In genomic region chr1:152739374-152739773, GRCm38 (mm10) we compare ENCODE assay signal across 28 mouse cellular contexts. TPM values are rescaled to one million over a fixed set of nuclear protein-coding genes. Genes with fewer than 3 reads are reported as not detected.
"Had no signal": no experiment of that assay in that cellular context is flagged by ENCODE, and none has a peak within 500 bp of the region (broad histone marks: within the 10 kb centered on the region; RNA-seq: fewer than 3 reads in every experiment).

No protein-coding gene starts in this region.

- H3K4me1 ChIP-seq: midbrain, embryonic 10.5 days; midbrain, embryonic 12.5 days; neural tube, embryonic 13.5 days; neural tube, embryonic 15.5 days had no signal

- H3K9me3 ChIP-seq: lung, embryonic 15.5 days; midbrain, embryonic 10.5 days; midbrain, embryonic 12.5 days; neural tube, embryonic 13.5 days; neural tube, embryonic 15.5 days had no signal

- H3K4me2 ChIP-seq: lung, embryonic 15.5 days; midbrain, embryonic 12.5 days; neural tube, embryonic 13.5 days; neural tube, embryonic 15.5 days had no signal

- H3K4me3 ChIP-seq: lung, embryonic 15.5 days; midbrain, embryonic 10.5 days; midbrain, embryonic 12.5 days; myocyte; neural tube, embryonic 13.5 days; neural tube, embryonic 15.5 days had no signal

- H3K27ac ChIP-seq: lung, embryonic 15.5 days; macrophage; midbrain, embryonic 10.5 days; midbrain, embryonic 12.5 days; neural tube, embryonic 13.5 days; neural tube, embryonic 15.5 days had no signal

- ATAC-seq: lung, postnatal 0 days; midbrain, embryonic 16.5 days had no signal

- H3K9ac ChIP-seq: lung, embryonic 15.5 days; midbrain, embryonic 12.5 days; neural tube, embryonic 13.5 days; neural tube, embryonic 15.5 days had no signal

- H3K27me3 ChIP-seq: lung, embryonic 15.5 days; midbrain, embryonic 12.5 days; neural tube, embryonic 13.5 days; neural tube, embryonic 15.5 days had no signal

- H3K36me3 ChIP-seq: lung, embryonic 15.5 days; midbrain, embryonic 10.5 days; midbrain, embryonic 12.5 days; neural tube, embryonic 13.5 days; neural tube, embryonic 15.5 days had no signal

- DNase-seq: lung, adult 18-20 months; lung, postnatal 14 days; lung, postnatal 36 days; midbrain, embryonic 14.5 days; retina, postnatal 1 day; right cerebral cortex, adult 18-20 months; right cerebral cortex, postnatal 25 days; right cerebral cortex, postnatal 4 days; spleen, adult 18-20 months; thymus, adult 18-20 months; thymus, postnatal 14 days; thymus, postnatal 36 days had no signal

RNA-seq across cellular contexts. Expression of gene Apobec4, which starts 11.0 kb away (rescaled TPM):
- total RNA-seq: megakaryocyte, adult 5-6 weeks; megakaryocyte-erythroid progenitor cell, adult 5-6 weeks had no signal
- polyA plus RNA-seq: macrophage; midbrain, embryonic 10.5 days; midbrain, embryonic 12.5 days; midbrain, embryonic 14.5 days; midbrain, embryonic 16.5 days; myocyte; neural tube, embryonic 11.5 days; neural tube, embryonic 13.5 days; small intestine, adult 2 months; stomach, embryonic 14.5 days; stomach, embryonic 16.5 days; thymus, postnatal 0 days had no signal
